In genomic region chrX:73430036-73430435, GRCm38 (mm10) we compare ENCODE assay signal across 13 mouse cellular contexts. TPM values are rescaled to one million over a fixed set of nuclear protein-coding genes. Genes with fewer than 3 reads are reported as not detected.
DNase-seq lines count a peak whose midpoint lies in the region; ATAC-seq and TF ChIP-seq lines count a peak whose summit lies in the region.
"Had no signal": no experiment of that assay in that cellular context is flagged by ENCODE, and none has a peak within 500 bp of the region (broad histone marks: within the 10 kb centered on the region; RNA-seq: fewer than 3 reads in every experiment).

No protein-coding gene starts in this region.

- WGBS in intestine, postnatal 0 days: 84% methylated on average over 2 of the region's 2 CpGs
- 81% methylated on average over 2 of the region's 2 CpGs for WGBS in intestine, embryonic 16.5 days
- WGBS in midbrain, postnatal 0 days: 78% methylated on average over 2 of the region's 2 CpGs
- 73% methylated on average over 2 of the region's 2 CpGs for WGBS in midbrain, embryonic 13.5 days

- H3K4me2 ChIP-seq in intestine, postnatal 0 days (replicated peaks; ENCODE audit: low read depth): no peak overlapping the region
- H3K4me2 ChIP-seq in intestine, embryonic 16.5 days (ENCODE audit: low read depth, low read length): no peak overlapping the region
- no peak overlapping the region for H3K4me2 ChIP-seq in midbrain, postnatal 0 days (ENCODE audit: low read depth, low read length, poor library complexity, severe bottlenecking)
- H3K4me2 ChIP-seq in midbrain, embryonic 13.5 days (replicated peaks): no peak overlapping the region
- H3K4me2 ChIP-seq: embryonic facial prominence, embryonic 12.5 days; neural tube, embryonic 13.5 days had no signal

- no peaks in the 10 kb centered on the region for H3K4me1 ChIP-seq in intestine, postnatal 0 days (replicated peaks; ENCODE audit: control insufficient read depth, insufficient read depth, low read length)
- no peaks in the 10 kb centered on the region for H3K4me1 ChIP-seq in intestine, embryonic 16.5 days (ENCODE audit: control insufficient read depth, insufficient read depth, low read length)
- no peaks in the 10 kb centered on the region for H3K4me1 ChIP-seq in midbrain, postnatal 0 days (ENCODE audit: insufficient read depth, low read length)
- H3K4me1 ChIP-seq in midbrain, embryonic 13.5 days (replicated peaks): no peaks in the 10 kb centered on the region
- H3K4me1 ChIP-seq: embryonic facial prominence, embryonic 12.5 days; neural tube, embryonic 13.5 days had no signal

- H3K27me3 ChIP-seq in intestine, postnatal 0 days (replicated peaks; ENCODE audit: control insufficient read depth, insufficient read depth, low read length): no peaks in the 10 kb centered on the region
- 0 out of 2 replicates have a peak, but pooled peaks cover 3% of the 10 kb centered on the region for H3K27me3 ChIP-seq in intestine, embryonic 16.5 days (replicated peaks; ENCODE audit: control insufficient read depth, insufficient read depth, low read length)
- H3K27me3 ChIP-seq in midbrain, postnatal 0 days (ENCODE audit: insufficient read depth, low read length): no peaks in the 10 kb centered on the region
- H3K27me3 ChIP-seq in midbrain, embryonic 13.5 days: no peaks in the 10 kb centered on the region
- H3K27me3 ChIP-seq: embryonic facial prominence, embryonic 12.5 days; neural tube, embryonic 13.5 days had no signal

- peak; percentile 50 for DNase-seq in midbrain, postnatal 0 days (ENCODE audit: low spot score)
- DNase-seq in brain, adult 2 months (ENCODE audit: low read depth, low spot score): peak; percentile 57
- peak; percentile 14 for DNase-seq in skeletal muscle tissue, adult 2 months (ENCODE audit: low read depth, low spot score)
- DNase-seq in urinary bladder, postnatal 4 days (ENCODE audit: low spot score in 2 of 2): no peak
- no peak for DNase-seq in urinary bladder, postnatal 10 days (ENCODE audit: low spot score)
- DNase-seq: heart, postnatal 14 days; left cerebral cortex, postnatal 4 days had no signal

- no peaks in the 10 kb centered on the region for H3K9me3 ChIP-seq in intestine, postnatal 0 days (ENCODE audit: control insufficient read depth)
- H3K9me3 ChIP-seq in intestine, embryonic 16.5 days (ENCODE audit: control insufficient read depth, low read length): no peaks in the 10 kb centered on the region
- H3K9me3 ChIP-seq in midbrain, postnatal 0 days (ENCODE audit: low read length): no peaks in the 10 kb centered on the region
- no peaks in the 10 kb centered on the region for H3K9me3 ChIP-seq in midbrain, embryonic 13.5 days
- H3K9me3 ChIP-seq: embryonic facial prominence, embryonic 12.5 days; neural tube, embryonic 13.5 days had no signal

- no peak overlapping the region for H3K4me3 ChIP-seq in intestine, postnatal 0 days (ENCODE audit: low read depth, low read length)
- H3K4me3 ChIP-seq in intestine, embryonic 16.5 days (ENCODE audit: low read length): no peak overlapping the region
- no peak overlapping the region for H3K4me3 ChIP-seq in midbrain, postnatal 0 days (ENCODE audit: low read depth, low read length)
- no peak overlapping the region for H3K4me3 ChIP-seq in midbrain, embryonic 13.5 days (replicated peaks)
- H3K4me3 ChIP-seq: embryonic facial prominence, embryonic 12.5 days; neural tube, embryonic 13.5 days had no signal

- no peak overlapping the region for H3K27ac ChIP-seq in intestine, postnatal 0 days (ENCODE audit: low read depth, low read length)
- H3K27ac ChIP-seq in intestine, embryonic 16.5 days (ENCODE audit: low read length): no peak overlapping the region
- H3K27ac ChIP-seq in midbrain, postnatal 0 days (ENCODE audit: low read depth, low read length): no peak overlapping the region
- no peak overlapping the region for H3K27ac ChIP-seq in midbrain, embryonic 13.5 days
- H3K27ac ChIP-seq: embryonic facial prominence, embryonic 12.5 days; neural tube, embryonic 13.5 days had no signal

- ATAC-seq in intestine, postnatal 0 days: no peak
- no peak for ATAC-seq in intestine, embryonic 16.5 days
- no peak for ATAC-seq in midbrain, postnatal 0 days (ENCODE audit: low FRiP score)
- no peak for ATAC-seq in midbrain, embryonic 13.5 days

- H3K9ac ChIP-seq in intestine, postnatal 0 days (ENCODE audit: low read depth, low read length): no peak overlapping the region
- H3K9ac ChIP-seq in intestine, embryonic 16.5 days (ENCODE audit: low read depth, low read length): no peak overlapping the region
- no peak overlapping the region for H3K9ac ChIP-seq in midbrain, postnatal 0 days (replicated peaks; ENCODE audit: low read length, poor library complexity, severe bottlenecking)
- no peak overlapping the region for H3K9ac ChIP-seq in midbrain, embryonic 13.5 days (replicated peaks)
- H3K9ac ChIP-seq: embryonic facial prominence, embryonic 12.5 days; neural tube, embryonic 13.5 days had no signal

- peak; percentile 57 for TF ChIP-seq CTCF in intestine, postnatal 0 days (IDR thresholded peaks at IDR 0.05; ENCODE audit: low read depth)
- peak; percentile 57 for TF ChIP-seq CTCF in midbrain, postnatal 0 days (IDR thresholded peaks at IDR 0.05)

- no peaks in the 10 kb centered on the region for H3K36me3 ChIP-seq in intestine, postnatal 0 days (ENCODE audit: control insufficient read depth, insufficient read depth)
- no peaks in the 10 kb centered on the region for H3K36me3 ChIP-seq in intestine, embryonic 16.5 days (ENCODE audit: control insufficient read depth, insufficient read depth, low read length)
- no peaks in the 10 kb centered on the region for H3K36me3 ChIP-seq in midbrain, postnatal 0 days (ENCODE audit: insufficient read depth, low read length)
- H3K36me3 ChIP-seq in midbrain, embryonic 13.5 days: no peaks in the 10 kb centered on the region
- H3K36me3 ChIP-seq: embryonic facial prominence, embryonic 12.5 days; neural tube, embryonic 13.5 days had no signal

RNA-seq across cellular contexts. Expression of gene Trex2, which starts 5.1 kb away (rescaled TPM):
- not detected in 2 replicates for polyA plus RNA-seq in intestine, postnatal 0 days (2015; fragmentation: Nextera tagmentation; extraction: Ambion mirVana)
- not detected in 2 replicates for polyA plus RNA-seq in intestine, embryonic 16.5 days (2015; fragmentation: Nextera tagmentation; extraction: Ambion mirVana)
- 1.3 TPM in 1 of 2 replicates, not detected in the other for total RNA-seq in midbrain, postnatal 0 days (2014; rRNA removed)
- polyA plus RNA-seq in midbrain, postnatal 0 days (2015; fragmentation: Nextera tagmentation; extraction: Ambion mirVana): not detected in 2 replicates
- not detected in 2 replicates for polyA plus RNA-seq in midbrain, embryonic 13.5 days (2015; fragmentation: Nextera tagmentation; extraction: Ambion mirVana)
- total RNA-seq: heart, postnatal 14 days; left cerebral cortex, postnatal 4 days had no signal
- polyA plus RNA-seq: embryonic facial prominence, embryonic 12.5 days; kidney, embryonic 16.5 days; neural tube, embryonic 13.5 days had no signal

RNA-seq across cellular contexts. Expression of gene Zfp92, which starts 19.1 kb away (rescaled TPM):
- polyA plus RNA-seq in intestine, postnatal 0 days (2015; fragmentation: Nextera tagmentation; extraction: Ambion mirVana): 0.21 and 0.26 TPM in 2 replicates
- polyA plus RNA-seq in intestine, embryonic 16.5 days (2015; fragmentation: Nextera tagmentation; extraction: Ambion mirVana): 0.45 and 0.55 TPM in 2 replicates
- 5.3 and 5.5 TPM in 2 replicates for total RNA-seq in midbrain, postnatal 0 days (2014; rRNA removed)
- 1.5 and 2.1 TPM in 2 replicates for polyA plus RNA-seq in midbrain, postnatal 0 days (2015; fragmentation: Nextera tagmentation; extraction: Ambion mirVana)
- 0.63 and 0.80 TPM in 2 replicates for polyA plus RNA-seq in midbrain, embryonic 13.5 days (2015; fragmentation: Nextera tagmentation; extraction: Ambion mirVana)
- total RNA-seq: heart, postnatal 14 days had no signal
- polyA plus RNA-seq: kidney, embryonic 16.5 days had no signal

RNA-seq across cellular contexts. Expression of gene Haus7, which starts 28.8 kb away (rescaled TPM):
- polyA plus RNA-seq in intestine, postnatal 0 days (2015; fragmentation: Nextera tagmentation; extraction: Ambion mirVana): 38.2 and 38.6 TPM in 2 replicates
- 47.5 and 60.3 TPM in 2 replicates for polyA plus RNA-seq in intestine, embryonic 16.5 days (2015; fragmentation: Nextera tagmentation; extraction: Ambion mirVana)
- 30.7 and 34.7 TPM in 2 replicates for total RNA-seq in midbrain, postnatal 0 days (2014; rRNA removed)
- polyA plus RNA-seq in midbrain, postnatal 0 days (2015; fragmentation: Nextera tagmentation; extraction: Ambion mirVana): 61.7 and 63.6 TPM in 2 replicates
- polyA plus RNA-seq in midbrain, embryonic 13.5 days (2015; fragmentation: Nextera tagmentation; extraction: Ambion mirVana): 72.8 and 80.9 TPM in 2 replicates

RNA-seq across cellular contexts. Expression of gene Gm18336, which starts 31.5 kb away (rescaled TPM):
- not detected in 2 replicates for polyA plus RNA-seq in intestine, postnatal 0 days (2015; fragmentation: Nextera tagmentation; extraction: Ambion mirVana)
- polyA plus RNA-seq in intestine, embryonic 16.5 days (2015; fragmentation: Nextera tagmentation; extraction: Ambion mirVana): not detected in 2 replicates
- total RNA-seq in midbrain, postnatal 0 days (2014; rRNA removed): not detected in 2 replicates
- 0.07 and 0.09 TPM in 2 replicates for polyA plus RNA-seq in midbrain, postnatal 0 days (2015; fragmentation: Nextera tagmentation; extraction: Ambion mirVana)
- not detected in 2 replicates for polyA plus RNA-seq in midbrain, embryonic 13.5 days (2015; fragmentation: Nextera tagmentation; extraction: Ambion mirVana)
- total RNA-seq: heart, postnatal 14 days had no signal
- polyA plus RNA-seq: embryonic facial prominence, embryonic 12.5 days; kidney, embryonic 16.5 days; neural tube, embryonic 13.5 days had no signal

RNA-seq across cellular contexts. Expression of gene Bgn, which starts 53.4 kb away (rescaled TPM):
- 35.2 and 43.0 TPM in 2 replicates for polyA plus RNA-seq in intestine, postnatal 0 days (2015; fragmentation: Nextera tagmentation; extraction: Ambion mirVana)
- polyA plus RNA-seq in intestine, embryonic 16.5 days (2015; fragmentation: Nextera tagmentation; extraction: Ambion mirVana): 48.1 and 54.3 TPM in 2 replicates
- 43.9 and 44.6 TPM in 2 replicates for total RNA-seq in midbrain, postnatal 0 days (2014; rRNA removed)
- 17.1 and 19.8 TPM in 2 replicates for polyA plus RNA-seq in midbrain, postnatal 0 days (2015; fragmentation: Nextera tagmentation; extraction: Ambion mirVana)
- 16.7 and 21.2 TPM in 2 replicates for polyA plus RNA-seq in midbrain, embryonic 13.5 days (2015; fragmentation: Nextera tagmentation; extraction: Ambion mirVana)

Comparison
In these comparisons a context has a peak if more than half of its experiments do, and no peak if none do; other contexts are left out.
1. DNase-seq: peak in midbrain, postnatal 0 days (single experiment), brain, adult 2 months (single experiment) and skeletal muscle tissue, adult 2 months (single experiment); none in urinary bladder, postnatal 4 days (0 of 2) and urinary bladder, postnatal 10 days (single experiment).